Mouse (Mus musculus): ENCODE results near the gene Med16.

GRCm38 (mm10) chr10:79925785-79926490, 17.2 kb upstream of the Med16 start:
- TF ChIP-seq POLR2A (IDR thresholded peaks at IDR 0.05; ENCODE audit: control insufficient read depth, low read depth, low read length) (no peak), CTCF (IDR thresholded peaks at IDR 0.05; ENCODE audit: control insufficient read depth, insufficient read depth, insufficient replicate concordance, low read depth, low read length) (no peak)

Data from testis, adult 2 months (tissue).